Mouse (Mus musculus) liver, adult 2 months (tissue): ENCODE data around the gene Fez1.

ENCODE experiments used
- CTCF ChIP-seq: fragments of 200-500 bp; IDR thresholded peaks from 2 replicates; pipeline ENCODE4 v1.5.1; 2011; ENCODE audit warnings: low read depth, low read length, control low read depth
- POLR2A ChIP-seq: fragments of 200-500 bp; IDR thresholded peaks from 2 replicates; pipeline ENCODE4 v1.6.1; 2011; ENCODE audit warnings: low read length, control low read depth; ENCODE audit not compliant: insufficient read depth; ENCODE audit errors: extremely low read depth

- TF ChIP-seq CTCF (no peak), POLR2A (no peak)
Measured at GRCm38 (mm10) chr9:36916915-36917314, 95.3 kb downstream of the Fez1 start.
